Mouse (Mus musculus) testis, adult 2 months (tissue): ENCODE data around the gene Olfr142. TPM values are rescaled to one million over a fixed set of nuclear protein-coding genes. Genes with fewer than 3 reads are reported as not detected.
"Not testable (repeated sequence)": the region's sequence is repeated elsewhere in the genome, so short reads cannot be mapped to it uniquely, and the experiment has no call there.

Source experiments
- H3K27ac ChIP-seq: fragments of 200-500 bp; 2 replicates; pipeline ENCODE4 v1.5.1; 2012; ENCODE audit warnings: low read depth, low read length; ENCODE audit not compliant: control insufficient read depth, insufficient read depth
- H3K27me3 ChIP-seq: fragments of 200-500 bp; 2 replicates; pipeline ENCODE4 v1.6.1; 2012; ENCODE audit warnings: mild to moderate bottlenecking, low read length, moderate library complexity; ENCODE audit not compliant: control insufficient read depth, insufficient read depth
- H3K36me3 ChIP-seq: fragments of 200-500 bp; 2 replicates; pipeline ENCODE4 v1.6.1; 2012; ENCODE audit warnings: mild to moderate bottlenecking, low read length; ENCODE audit not compliant: control insufficient read depth, insufficient read depth
- H3K4me1 ChIP-seq: fragments of 200-500 bp; 2 replicates; pipeline ENCODE4 v1.6.1; 2012; ENCODE audit warnings: low read length; ENCODE audit not compliant: control insufficient read depth, insufficient read depth
- H3K4me3 ChIP-seq: fragments of 200-500 bp; 2 replicates; pipeline ENCODE4 v1.5.1; 2012; ENCODE audit warnings: low read depth, mild to moderate bottlenecking, low read length, moderate library complexity, mixed read lengths; ENCODE audit not compliant: control insufficient read depth
- CTCF ChIP-seq: fragments of 200-500 bp; IDR thresholded peaks from 2 replicates; pipeline ENCODE4 v1.5.1; 2012; ENCODE audit warnings: low read depth, mild to moderate bottlenecking, inconsistent platforms, low read length, moderate library complexity; ENCODE audit not compliant: control insufficient read depth, insufficient read depth, insufficient replicate concordance
- POLR2A ChIP-seq: fragments of 200-500 bp; IDR thresholded peaks from 2 replicates; pipeline ENCODE4 v1.6.1; 2012; ENCODE audit warnings: low read depth, mild to moderate bottlenecking, inconsistent platforms, low read length, moderate library complexity; ENCODE audit not compliant: control insufficient read depth
- polyA plus RNA-seq: library from polyadenylated mRNA; depleted of rRNA; stranded (reverse); fragments of >200 nt; gene quantifications from 2 replicates; pipeline ENCODE4 v1.2.3, GENCODE M21; 2012; rRNA removed

Olfr142 gene
- polyA plus RNA-seq = 0.04 and 0.12 TPM in 2 replicates

GRCm38 (mm10) chr2:90257492-90257891, at the start of gene Olfr142:
Gene Olfr142 (minus strand): TSS chr2:90257592.
- Histone ChIP-seq H3K27ac (no peak within 1 kb of the TSS), H3K36me3 (no peaks in the 10 kb centered on the region), H3K4me3 (no peak within 1 kb of the TSS), H3K27me3 (no peaks in the 10 kb centered on the region), H3K4me1 (no peaks in the 10 kb centered on the region)
- TF ChIP-seq CTCF = no peak
- no peak for TF ChIP-seq POLR2A

- Histone ChIP-seq H3K4me3 (no peak within 1 kb of the TSS), H3K27ac (no peak within 1 kb of the TSS), H3K27me3 (no peaks in the 10 kb centered on the region), H3K36me3 (no peaks in the 10 kb centered on the region), H3K4me1 (no peaks in the 10 kb centered on the region)
- no peak for TF ChIP-seq POLR2A
- TF ChIP-seq CTCF = no peak
Observed at GRCm38 (mm10) chr2:90292741-90293140, 35.3 kb upstream of the Olfr142 start, which contains the start of gene Olfr1272. Gene Olfr1272 (minus strand): TSS chr2:90292841.

GRCm38 (mm10) chr2:90270932-90271331, 13.5 kb upstream of the Olfr142 start, which contains the start of gene Olfr1271:
Gene Olfr1271 (minus strand): TSS chr2:90271032.
- TF ChIP-seq POLR2A (no peak), CTCF (no peak)
- H3K4me3 ChIP-seq = no peak within 1 kb of the TSS
- no peaks in the 10 kb centered on the region for H3K27me3 ChIP-seq
- no peaks in the 10 kb centered on the region for H3K4me1 ChIP-seq
- H3K36me3 ChIP-seq = no peaks in the 10 kb centered on the region
- H3K27ac ChIP-seq = no peak within 1 kb of the TSS

- not testable (repeated sequence) for H3K27ac ChIP-seq, H3K27me3 ChIP-seq, H3K36me3 ChIP-seq, H3K4me3 ChIP-seq, H3K4me1 ChIP-seq
Observed at GRCm38 (mm10) chr2:90224393-90224792, 33.0 kb downstream of the Olfr142 start, which contains the start of gene Olfr1506. Gene Olfr1506 (minus strand): TSS chr2:90224493.

Other genes starting within 250 kb of the Olfr142 start
- not detected in 2 replicates for gene Olfr1263, start 245.5 kb downstream of the Olfr142 start, polyA plus RNA-seq
- gene Olfr1264, start 232.0 kb downstream of the Olfr142 start, polyA plus RNA-seq = not detected in 2 replicates
- not detected in 2 replicates for gene Olfr1265, start 222.3 kb downstream of the Olfr142 start, polyA plus RNA-seq
- gene Olfr140, start 194.0 kb downstream of the Olfr142 start, polyA plus RNA-seq = not detected in 2 replicates
- gene Olfr1269, start 136.2 kb downstream of the Olfr142 start, polyA plus RNA-seq = not detected in 2 replicates
- 0.52 and 0.69 TPM in 2 replicates for gene Olfr32, start 115.3 kb downstream of the Olfr142 start, polyA plus RNA-seq
- 0.06 and 0.37 TPM in 2 replicates for gene Olfr1270, start 104.5 kb downstream of the Olfr142 start, polyA plus RNA-seq
- gene Olfr1506, start 33.1 kb downstream of the Olfr142 start, polyA plus RNA-seq = not detected in 2 replicates
- gene Olfr1271, start 13.4 kb upstream of the Olfr142 start, polyA plus RNA-seq = 0.08 TPM in 1 of 2 replicates, not detected in the other
- gene Olfr1272, start 35.2 kb upstream of the Olfr142 start, polyA plus RNA-seq = not detected in 2 replicates
- gene Gm13769, start 64.6 kb upstream of the Olfr142 start, polyA plus RNA-seq = 0.07 TPM in 1 of 2 replicates, not detected in the other
- gene Olfr1274-ps, start 141.1 kb upstream of the Olfr142 start, polyA plus RNA-seq = not detected in 2 replicates